Mouse (Mus musculus) spleen, embryonic (tissue): Measurements from ENCODE around the gene 4930558C23Rik.
"Not testable (repeated sequence)": the region's sequence is repeated elsewhere in the genome, so short reads cannot be mapped to it uniquely, and the experiment has no call there.

ENCODE experiments used
- CTCF ChIA-PET: fragments of 350-600 bp; sonication (Branson Sonifier 250); formaldehyde crosslinking; loops from one replicate; lab custom pipeline; 2022; lab: Charles Lee

4930558C23Rik gene

DNA sequence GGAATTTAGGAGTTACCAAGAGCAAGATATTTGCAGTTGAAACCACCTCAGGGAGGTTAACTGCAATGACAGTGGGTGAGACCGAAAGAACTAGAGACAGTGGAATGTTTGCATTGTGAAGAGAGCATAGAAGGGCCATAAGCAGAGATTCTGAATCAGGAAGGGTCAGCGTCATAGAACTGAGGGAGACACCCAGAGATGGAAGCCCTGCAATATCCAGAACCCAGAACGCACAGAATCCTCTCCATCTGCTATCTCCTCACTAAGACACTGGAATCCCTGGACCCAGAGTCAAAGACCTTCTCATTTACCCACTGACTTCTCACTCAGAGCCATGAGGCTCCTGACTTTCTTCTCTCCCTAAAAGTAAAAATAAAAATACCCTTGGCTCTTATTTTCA is at the start of gene 4930558C23Rik:
Gene 4930558C23Rik (minus strand): TSS at position 101 of the 400 bp plus-strand sequence.
- CTCF ChIA-PET = interaction anchor here (1.2 kb wide), 1 partner anchor 11 kb away, joined by 3 read pairs; no protein-coding TSS in a partner anchor

- CTCF ChIA-PET = interaction anchor here (0.8 kb wide), 1 partner anchor 101 kb away, joined by 4 read pairs; no protein-coding TSS in a partner anchor
Measured at GRCm38 (mm10) chr3:95450915-95451314, 48.3 kb upstream of the 4930558C23Rik start.

DNA sequence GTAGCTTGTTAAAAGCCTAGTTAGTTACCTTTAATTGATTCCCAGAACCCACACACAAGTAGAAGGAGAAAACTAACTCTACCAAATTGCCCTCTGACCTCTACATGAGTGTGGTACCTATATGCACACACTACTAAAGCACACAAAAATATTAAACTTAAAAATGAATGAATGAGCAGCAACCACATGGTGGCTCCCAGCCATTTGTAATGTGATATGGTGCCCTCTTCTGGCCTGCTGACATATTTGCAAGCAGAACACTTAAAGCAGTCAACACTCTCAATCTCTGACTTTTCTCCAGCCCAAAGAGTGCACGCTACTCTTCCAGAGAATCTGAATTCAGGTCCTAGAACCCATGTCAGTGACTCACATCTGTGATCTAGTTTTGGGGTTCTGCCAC is 47.8 kb upstream of the 4930558C23Rik start:
- CTCF ChIA-PET = no interaction called here

- CTCF ChIA-PET = no interaction called here
Measured at GRCm38 (mm10) chr3:95445311-95445710, 42.7 kb upstream of the 4930558C23Rik start.

- CTCF ChIA-PET = interaction anchor here (0.7 kb wide), 1 partner anchor 115 kb away, joined by 5 read pairs; no protein-coding TSS in a partner anchor
Measured at GRCm38 (mm10) chr3:95442406-95443117, 39.9 kb upstream of the 4930558C23Rik start.

DNA sequence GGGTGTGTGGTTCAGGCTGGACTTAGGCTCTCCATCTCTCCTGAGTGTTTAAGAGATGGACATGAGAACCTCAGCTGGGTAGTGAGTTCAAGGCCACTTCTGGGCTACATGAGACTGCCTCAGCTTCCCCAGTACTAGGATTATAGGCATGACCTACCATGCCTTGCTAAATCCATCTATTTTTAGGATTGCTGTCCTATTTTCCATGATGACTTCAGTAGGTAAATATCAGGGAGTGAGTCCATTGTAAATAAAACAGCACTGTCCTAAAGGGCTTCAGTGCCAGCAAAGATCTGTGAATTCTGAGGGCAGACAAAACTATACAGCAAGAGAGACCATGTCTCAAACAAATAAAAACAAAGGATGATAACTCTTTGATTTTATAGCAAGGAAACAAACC is 37.0 kb upstream of the 4930558C23Rik start:
- CTCF ChIA-PET = no interaction called here

GRCm38 (mm10) chr3:95438636-95439035 is 36.0 kb upstream of the 4930558C23Rik start:
- CTCF ChIA-PET = interaction anchor here (0.5 kb wide), 1 partner anchor 11 kb away, joined by 3 read pairs; no protein-coding TSS in a partner anchor

DNA sequence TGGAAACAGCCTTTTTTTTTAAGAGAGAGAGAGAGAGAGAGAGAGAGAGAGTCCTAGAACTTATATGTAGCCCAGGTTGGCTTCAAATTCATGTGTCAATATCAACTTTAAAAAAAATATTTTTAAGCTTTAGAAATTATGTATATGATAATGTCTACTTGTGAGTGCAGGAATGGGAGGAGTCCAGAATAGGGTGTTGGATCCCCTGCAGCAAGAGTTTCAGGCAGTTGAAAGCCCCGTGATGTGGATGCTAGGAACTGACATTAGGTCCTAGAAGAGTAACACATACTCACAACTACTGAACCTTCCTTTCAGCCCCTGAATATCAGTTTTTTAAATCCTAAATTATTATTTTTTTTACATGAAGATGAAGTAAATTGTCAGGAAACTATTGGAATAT is 32.9 kb upstream of the 4930558C23Rik start:
- CTCF ChIA-PET = no interaction called here

DNA sequence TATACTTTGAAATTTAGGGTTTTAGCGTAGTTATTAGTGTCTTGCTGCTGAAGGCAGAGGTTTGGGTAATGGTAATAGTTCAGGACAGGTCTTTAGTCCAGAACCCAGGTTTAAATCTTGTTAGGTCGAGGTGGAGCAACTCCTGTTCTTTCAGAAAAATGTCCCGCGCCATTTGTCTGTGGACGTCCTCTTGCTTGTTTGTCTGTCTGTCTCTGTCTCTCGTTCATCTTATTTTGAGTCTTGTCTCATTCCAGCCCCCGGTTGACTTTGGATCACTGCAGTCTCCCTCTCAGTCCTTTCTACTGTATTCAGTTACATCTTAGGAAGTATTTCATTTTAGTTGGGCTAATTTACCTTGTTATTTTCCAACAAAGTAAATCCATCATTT is 32.3 kb upstream of the 4930558C23Rik start:
- CTCF ChIA-PET = no interaction called here

GRCm38 (mm10) chr3:95434136-95434982 is 31.7 kb upstream of the 4930558C23Rik start, which contains the start of gene Arnt:
Gene Arnt, plus strand, starts transcription at chr3:95434388.
- CTCF ChIA-PET = interaction anchor here (0.6 kb wide), 1 partner anchor 336 kb away, joined by 4 read pairs; no protein-coding TSS in a partner anchor

GRCm38 (mm10) chr3:95433301-95433915 is 30.8 kb upstream of the 4930558C23Rik start:
- CTCF ChIA-PET = interaction anchor here (0.6 kb wide), 1 partner anchor 337 kb away, joined by 4 read pairs; no protein-coding TSS in a partner anchor

GRCm38 (mm10) chr3:95428423-95428822 is 25.8 kb upstream of the 4930558C23Rik start:
- CTCF ChIA-PET = not testable (repeated sequence)

- CTCF ChIA-PET = not testable (repeated sequence)
Measured at GRCm38 (mm10) chr3:95427891-95428238, 25.2 kb upstream of the 4930558C23Rik start.

GRCm38 (mm10) chr3:95427117-95427890 is 24.7 kb upstream of the 4930558C23Rik start:
- CTCF ChIA-PET = not testable (repeated sequence)

DNA sequence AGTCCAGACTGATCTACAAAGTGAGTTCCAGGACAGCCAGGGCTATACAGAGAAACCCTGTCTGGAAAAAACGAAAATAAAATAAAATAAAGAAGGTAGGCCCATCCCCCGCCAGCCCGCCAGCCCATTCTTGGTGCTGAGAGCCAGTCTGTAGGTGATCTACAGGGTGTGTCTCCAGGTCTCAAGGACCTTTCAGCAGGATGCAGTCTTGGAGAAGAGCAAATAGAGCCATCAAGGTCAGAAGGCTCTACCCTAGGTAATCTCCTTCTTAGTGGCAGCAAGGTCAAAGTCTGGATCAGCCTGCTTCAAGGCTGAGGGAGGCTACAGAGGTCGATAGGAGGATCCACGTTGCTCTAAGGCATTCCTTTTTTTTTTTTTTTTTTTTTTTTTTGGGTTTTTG is 23.8 kb upstream of the 4930558C23Rik start:
- CTCF ChIA-PET = not testable (repeated sequence)

- CTCF ChIA-PET = no interaction called here
Measured at GRCm38 (mm10) chr3:95417866-95418265, 15.2 kb upstream of the 4930558C23Rik start.

- CTCF ChIA-PET = no interaction called here
Measured at GRCm38 (mm10) chr3:95412268-95412667, 9.6 kb upstream of the 4930558C23Rik start.

DNA sequence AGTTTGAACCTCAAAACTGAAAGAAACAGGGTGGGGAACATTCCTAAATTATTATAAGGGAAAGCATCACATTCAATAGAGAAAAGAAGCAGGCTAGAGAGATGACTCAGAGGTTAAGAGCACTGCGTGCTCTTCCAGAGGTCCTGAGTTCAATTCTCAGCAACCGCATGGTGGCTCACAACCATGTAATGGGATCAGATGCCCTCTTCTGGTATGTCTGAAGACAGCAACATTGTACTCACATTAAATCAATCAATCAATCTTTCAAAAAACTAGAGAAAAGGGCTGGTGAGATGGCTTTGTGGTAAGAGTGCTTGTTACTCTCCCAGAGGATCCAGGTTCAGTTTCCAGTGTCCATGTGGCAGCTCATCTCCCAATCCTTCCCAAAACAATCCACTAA is 6.2 kb upstream of the 4930558C23Rik start:
- CTCF ChIA-PET = no interaction called here

- CTCF ChIA-PET = no interaction called here
Measured at GRCm38 (mm10) chr3:95407728-95408127, 5.1 kb upstream of the 4930558C23Rik start.

- CTCF ChIA-PET = no interaction called here
Measured at GRCm38 (mm10) chr3:95394385-95394784, 8.3 kb downstream of the 4930558C23Rik start.
